Mouse (Mus musculus) limb, embryonic 15.5 days (tissue): ENCODE measurements around the gene Gata2. TPM values are rescaled to one million over a fixed set of nuclear protein-coding genes. Genes with fewer than 3 reads are reported as not detected.

Experiments used
- ATAC-seq: fragments of 200-750 bp; cut with Nextera tagmentation; 2 replicates; pipeline ENCODE4 v1.8.0; 2017; ENCODE audit warnings: low read depth, moderate TSS enrichment; ENCODE audit not compliant: insufficient number of reproducible peaks, low FRiP score, low TSS enrichment
- H3K27ac ChIP-seq: fragments of 300-500 bp; sonication (generic); 2 replicates; pipeline ENCODE4 v1.5.1; 2015; ENCODE audit warnings: moderate library complexity, mild to moderate bottlenecking, inconsistent platforms
- H3K27me3 ChIP-seq: fragments of 300-500 bp; sonication (generic); 2 replicates; pipeline ENCODE4 v1.6.1; 2015; ENCODE audit warnings: inconsistent platforms
- H3K36me3 ChIP-seq: fragments of 300-500 bp; sonication (generic); 2 replicates; pipeline ENCODE4 v1.6.1; 2015; ENCODE audit warnings: inconsistent platforms
- H3K4me1 ChIP-seq: fragments of 300-500 bp; sonication (generic); 2 replicates; pipeline ENCODE4 v1.6.1; 2015; ENCODE audit warnings: inconsistent platforms
- H3K4me2 ChIP-seq: fragments of 300-500 bp; sonication (generic); 2 replicates; pipeline ENCODE4 v1.6.1; 2015; ENCODE audit warnings: mild to moderate bottlenecking, inconsistent platforms
- H3K4me3 ChIP-seq: fragments of 300-500 bp; sonication (generic); 2 replicates; pipeline ENCODE4 v1.5.1; 2015; ENCODE audit warnings: mild to moderate bottlenecking, inconsistent platforms
- H3K9ac ChIP-seq: fragments of 300-500 bp; sonication (generic); 2 replicates; pipeline ENCODE4 v1.6.1; 2015; ENCODE audit warnings: inconsistent platforms
- H3K9me3 ChIP-seq: fragments of 300-500 bp; sonication (generic); 2 replicates; pipeline ENCODE4 v1.6.1; 2016; ENCODE audit warnings: inconsistent platforms
- WGBS: fragments of 180-500 bp; shearing (Covaris S2); methylation state at CpG from one replicate; pipeline ENCODE4 v1.1.7; 2015; 5-methylcytosine and 5-hydroxymethylcytosine counted together
- polyA plus RNA-seq: library from polyadenylated mRNA; unstranded; fragments of >200 nt; fragmentation: Nextera tagmentation; extraction: Ambion mirVana; gene quantifications from 2 replicates; pipeline ENCODE4 v1.2.1, GENCODE M21; 2015

Gene Gata2
- polyA plus RNA-seq, 1 experiment from 2014 or later: 21.9 TPM

GRCm38 (mm10) chr6:88196733-88197312, 3.1 kb downstream of the Gata2 start:
- H3K36me3 ChIP-seq: no peaks in the 10 kb centered on the region
- H3K9ac ChIP-seq: no peak overlapping the region
- peaks cover 100% of the 10 kb centered on the region for H3K27me3 ChIP-seq
- H3K4me3 ChIP-seq: peak overlapping the region; percentile 46
- under 1% methylated on average over 42 of the region's 44 CpGs for WGBS
- peaks cover 61% of the 10 kb centered on the region for H3K4me1 ChIP-seq
- no peaks in the 10 kb centered on the region for H3K9me3 ChIP-seq
- H3K4me2 ChIP-seq: peak overlapping the region; percentile 88
- ATAC-seq: no peak
- H3K27ac ChIP-seq: no peak overlapping the region

- no peak overlapping the region for H3K9ac ChIP-seq
- H3K4me3 ChIP-seq: peak overlapping the region; percentile 46
- no peaks in the 10 kb centered on the region for H3K36me3 ChIP-seq
- H3K27me3 ChIP-seq: peaks cover 100% of the 10 kb centered on the region
- H3K9me3 ChIP-seq: no peaks in the 10 kb centered on the region
- WGBS: under 1% methylated on average over 39 of the region's 39 CpGs
- peak overlapping the region; percentile 88 for H3K4me2 ChIP-seq
- H3K27ac ChIP-seq: no peak overlapping the region
- no peak for ATAC-seq
- peaks cover 63% of the 10 kb centered on the region for H3K4me1 ChIP-seq
These were observed 3.8 kb downstream of the Gata2 start for GRCm38 (mm10) chr6:88197313-88198069.

- Histone ChIP-seq H3K4me1 (peaks cover 64% of the 10 kb centered on the region), H3K27me3 (peaks cover 98% of the 10 kb centered on the region), H3K27ac (no peak overlapping the region), H3K4me2 (peak overlapping the region; percentile 88), H3K4me3 (peak overlapping the region; percentile 46), H3K9ac (0 out of 2 replicates have a peak overlapping the region, but pooled peaks have one; percentile 11), H3K36me3 (no peaks in the 10 kb centered on the region), H3K9me3 (no peaks in the 10 kb centered on the region)
- 0 out of 2 replicates have a peak, but pooled peaks have one; percentile 40 for ATAC-seq
- under 1% methylated on average over 57 of the region's 62 CpGs for WGBS
These were observed 4.6 kb downstream of the Gata2 start for GRCm38 (mm10) chr6:88198070-88198940.

GRCm38 (mm10) chr6:88199001-88199717, 5.5 kb downstream of the Gata2 start:
- Histone ChIP-seq H3K9me3 (no peaks in the 10 kb centered on the region), H3K4me1 (peaks cover 60% of the 10 kb centered on the region), H3K4me2 (peak overlapping the region; percentile 88), H3K36me3 (no peaks in the 10 kb centered on the region), H3K27ac (no peak overlapping the region), H3K27me3 (peaks cover 98% of the 10 kb centered on the region), H3K9ac (0 out of 2 replicates have a peak overlapping the region, but pooled peaks have one; percentile 11), H3K4me3 (peak overlapping the region; percentile 46)
- no peak for ATAC-seq
- WGBS: 1% methylated on average over 39 of the region's 39 CpGs

- ATAC-seq: no peak
- 6% methylated on average over 50 of the region's 50 CpGs for WGBS
These were observed 6.3 kb downstream of the Gata2 start for GRCm38 (mm10) chr6:88199718-88200692.

GRCm38 (mm10) chr6:88200693-88201609, 7.3 kb downstream of the Gata2 start:
- no peak overlapping the region for H3K27ac ChIP-seq
- peaks cover 97% of the 10 kb centered on the region for H3K27me3 ChIP-seq
- peaks cover 62% of the 10 kb centered on the region for H3K4me1 ChIP-seq
- H3K4me3 ChIP-seq: peak overlapping the region; percentile 46
- H3K4me2 ChIP-seq: no peak overlapping the region
- no peaks in the 10 kb centered on the region for H3K36me3 ChIP-seq
- no peaks in the 10 kb centered on the region for H3K9me3 ChIP-seq
- WGBS: 27% methylated on average over 20 of the region's 20 CpGs
- no peak for ATAC-seq
- H3K9ac ChIP-seq: no peak overlapping the region

More at GRCm38 (mm10) chr6:88199718-88200692, 6.3 kb downstream of the Gata2 start:
- Histone ChIP-seq H3K36me3 (no peaks in the 10 kb centered on the region), H3K27me3 (peaks cover 98% of the 10 kb centered on the region), H3K27ac (no peak overlapping the region), H3K9me3 (no peaks in the 10 kb centered on the region), H3K4me2 (peak overlapping the region; percentile 88), H3K9ac (no peak overlapping the region), H3K4me3 (peak overlapping the region; percentile 46), H3K4me1 (peaks cover 63% of the 10 kb centered on the region)

GRCm38 (mm10) chr6:88201926-88202700, 8.4 kb downstream of the Gata2 start:
- no peaks in the 10 kb centered on the region for H3K9me3 ChIP-seq
- H3K36me3 ChIP-seq: no peaks in the 10 kb centered on the region
- peaks cover 97% of the 10 kb centered on the region for H3K27me3 ChIP-seq
- no peak overlapping the region for H3K9ac ChIP-seq
- 30% methylated on average over 15 of the region's 15 CpGs for WGBS
- H3K4me1 ChIP-seq: peaks cover 50% of the 10 kb centered on the region
- H3K4me3 ChIP-seq: no peak overlapping the region
- no peak overlapping the region for H3K4me2 ChIP-seq
- no peak for ATAC-seq
- H3K27ac ChIP-seq: no peak overlapping the region

- H3K4me1 ChIP-seq: peaks cover 40% of the 10 kb centered on the region
- no peak overlapping the region for H3K9ac ChIP-seq
- H3K4me3 ChIP-seq: peak overlapping the region; percentile 0; the same call in 1 of the 2 replicates
- H3K27me3 ChIP-seq: peaks cover 97% of the 10 kb centered on the region
- H3K9me3 ChIP-seq: no peaks in the 10 kb centered on the region
- no peaks in the 10 kb centered on the region for H3K36me3 ChIP-seq
- H3K27ac ChIP-seq: peak overlapping the region; percentile 9; the same call in 1 of the 2 replicates
- H3K4me2 ChIP-seq: peak overlapping the region; percentile 2; the same call in 1 of the 2 replicates
- ATAC-seq: no peak
- WGBS: 4% methylated on average over 24 of the region's 24 CpGs
These were observed 9.4 kb downstream of the Gata2 start for GRCm38 (mm10) chr6:88202921-88203690.
